Mouse (Mus musculus) left cerebral cortex, postnatal 10 days (tissue): ENCODE data around the gene Jade2. TPM values are rescaled to one million over a fixed set of nuclear protein-coding genes. Genes with fewer than 3 reads are reported as not detected.

Source experiments
- DNase-seq, 2 experiments: peaks; one replicate each; pipeline ENCODE4 v3.0.0; 2021 to 2022; ENCODE audit warnings: low spot score in 2 of 2, mixed read lengths in 1 of 2; ENCODE audit errors: extremely low spot score in 1 of 2
- intact Hi-C: fragments of 180-260 bp; cut with DNase I; formaldehyde crosslinking; loops from one replicate; pipeline ENCODE4 v1.15.1; 2025
- total RNA-seq, 2 experiments: library from RNA; stranded (reverse); gene quantifications; 2 replicates each; pipeline ENCODE4 v1.2.3; 2021

Jade2 gene
- total RNA-seq, result 1 to 10 TPM; 6.7 to 8.2 TPM

DNA sequence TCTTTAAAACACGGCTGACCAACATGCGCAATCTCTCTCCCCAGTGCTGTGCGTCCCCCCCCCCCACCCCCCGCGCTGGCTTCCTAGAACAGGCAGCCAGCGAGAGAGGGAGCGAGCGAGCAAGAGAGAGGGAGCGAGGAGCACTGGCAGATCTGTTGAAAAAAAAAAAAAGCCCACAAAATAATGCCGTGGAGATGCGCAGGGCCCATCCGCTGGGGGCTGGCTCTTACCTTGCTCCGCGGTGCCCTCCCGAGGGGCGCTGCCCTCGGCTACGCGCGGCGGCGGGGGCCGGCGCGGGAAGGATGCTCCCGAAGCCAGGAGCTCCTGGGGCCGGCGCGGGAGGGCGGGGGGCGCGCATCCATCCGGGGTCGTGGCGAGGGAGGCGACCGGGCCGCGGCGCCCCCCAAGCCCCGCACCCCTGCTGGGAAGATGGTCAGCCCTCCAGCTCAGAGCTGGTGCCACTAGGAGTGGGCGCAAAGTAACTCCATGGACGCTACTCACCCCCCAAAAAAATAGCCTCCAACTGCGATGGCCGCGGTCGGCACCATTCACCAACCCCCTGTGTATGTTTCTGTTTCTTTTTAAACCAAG lies at the start of gene Jade2:
Gene Jade2, minus strand, starts transcription at position 573 of the 591 bp plus-strand sequence.
- peak; percentile 42 to 70 for DNase-seq
- intact Hi-C loops, result loop anchor here (2.0 to 5.0 kb wide), 2 partner anchors 35 to 110 kb away; partner anchors contain the start of gene Cdkn2aipnl

DNA sequence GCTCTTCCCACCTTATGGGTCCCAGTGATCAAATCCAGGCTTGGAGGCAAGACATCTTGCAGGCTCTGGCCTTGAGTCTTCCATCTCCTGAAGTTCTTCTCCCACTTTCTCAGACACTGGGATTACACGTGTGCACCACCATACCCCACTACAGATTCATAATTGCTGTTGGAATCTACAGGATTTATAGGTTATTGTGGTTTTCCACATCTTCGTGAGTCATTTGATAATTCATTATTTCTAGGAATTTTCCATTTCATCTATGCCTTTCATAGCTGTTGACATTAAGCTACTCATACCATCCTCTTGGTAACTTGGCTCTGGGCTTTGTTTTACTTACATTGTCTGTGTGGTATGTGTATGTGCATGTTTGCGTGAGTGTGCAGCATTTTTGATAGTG lies 46.8 kb upstream of the Jade2 start:
- no peak for DNase-seq
- intact Hi-C loops, result no loop called here

DNA sequence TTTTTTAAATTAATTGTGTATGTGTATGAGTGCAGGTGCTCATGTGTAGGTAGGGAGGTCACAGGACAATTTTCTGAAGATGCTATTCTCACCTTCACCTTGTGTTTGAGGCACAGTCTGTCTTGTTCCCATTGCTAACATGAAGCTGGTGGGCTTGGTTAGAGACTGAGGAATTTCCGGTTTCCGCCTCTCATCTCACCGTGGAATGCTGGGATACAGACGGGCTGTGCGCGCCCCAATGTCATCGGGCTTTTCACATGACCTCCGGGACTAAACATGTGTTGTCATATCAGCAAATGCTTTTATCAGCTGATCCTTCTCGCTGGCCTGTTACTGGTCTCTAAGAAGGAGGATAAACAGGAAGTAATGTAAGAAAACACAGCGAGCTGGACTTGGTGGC lies 42.2 kb upstream of the Jade2 start:
- intact Hi-C loops, result no loop called here
- no peak for DNase-seq

DNA sequence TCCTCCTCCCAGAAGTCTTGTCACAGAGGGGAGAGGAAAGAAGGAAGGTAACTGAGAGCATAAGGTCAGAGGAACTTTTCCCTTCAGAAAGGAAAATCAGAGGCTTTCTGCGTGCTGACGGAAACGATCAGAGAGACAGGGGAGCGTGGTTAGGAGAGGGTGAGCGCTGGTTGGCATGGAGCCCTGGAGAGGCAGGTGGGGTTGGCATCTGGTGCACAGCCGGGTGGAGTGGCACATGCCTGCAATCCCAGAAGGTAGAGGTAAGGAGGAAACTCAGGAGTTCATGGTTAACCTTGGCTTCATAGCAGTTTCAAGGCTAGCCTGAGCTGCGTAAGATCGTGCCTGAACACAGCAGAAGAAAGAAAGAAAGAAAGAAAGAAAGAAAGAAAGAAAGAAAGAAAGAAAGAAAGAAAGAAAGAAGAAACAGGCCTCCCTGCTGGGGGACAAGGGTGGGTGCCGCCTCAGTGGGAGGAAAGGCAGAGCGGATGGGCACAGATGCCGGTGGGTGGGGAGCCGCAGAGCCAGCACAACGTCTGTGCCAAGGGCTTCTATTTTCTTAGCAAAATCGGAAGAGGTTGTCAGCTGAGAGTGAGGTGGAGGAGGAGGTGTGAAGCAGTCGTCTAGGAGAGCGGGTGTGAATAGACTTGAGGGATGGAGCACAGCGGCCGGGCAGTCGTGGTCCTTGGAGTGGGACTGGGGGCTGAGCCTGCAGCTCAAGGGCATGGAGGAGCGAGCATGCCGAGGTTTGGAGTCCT lies 41.0 kb upstream of the Jade2 start:
- peak; percentile 58 to 72 for DNase-seq
- intact Hi-C loops, result no loop called here

DNA sequence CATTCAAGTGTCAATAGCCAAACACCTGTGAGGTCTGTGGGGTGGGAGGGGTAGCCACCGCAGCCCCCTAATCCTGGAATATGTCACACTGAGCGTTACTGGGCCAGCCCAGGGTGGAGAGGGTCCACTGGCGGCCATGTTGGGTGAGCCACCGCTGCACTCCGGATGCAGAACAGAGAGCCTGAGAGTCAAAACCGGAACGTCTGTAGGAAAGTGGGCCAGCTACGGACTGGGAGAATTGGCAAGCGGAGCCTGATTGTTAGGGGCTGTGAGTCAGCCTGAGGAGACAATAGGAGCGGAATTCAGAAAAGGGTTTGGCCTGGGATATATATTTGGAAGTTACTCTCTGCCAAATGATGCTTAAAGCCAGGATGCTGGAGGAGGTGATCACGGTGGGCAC lies 39.9 kb upstream of the Jade2 start:
- no peak for DNase-seq
- intact Hi-C loops, result no loop called here

DNA sequence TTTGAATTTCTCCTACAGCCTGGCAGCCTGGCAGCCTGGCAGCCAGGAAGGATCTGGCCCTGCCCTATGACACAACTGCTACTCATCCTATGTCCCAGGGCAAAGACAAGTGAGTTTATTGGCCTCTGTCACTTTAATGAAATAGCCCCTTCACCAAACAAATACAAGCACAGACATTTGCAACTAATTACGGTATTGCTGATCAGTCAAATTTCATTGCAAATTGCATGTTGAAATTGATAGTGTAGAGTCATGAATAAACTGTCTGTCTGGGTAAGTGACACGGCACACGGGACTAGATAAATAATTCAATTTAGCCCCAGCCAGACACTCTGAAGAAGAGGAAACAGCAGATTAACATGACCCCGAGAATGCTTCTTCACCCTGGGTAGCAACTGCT lies 38.6 kb upstream of the Jade2 start:
- intact Hi-C loops, result no loop called here
- DNase-seq, result no peak

DNA sequence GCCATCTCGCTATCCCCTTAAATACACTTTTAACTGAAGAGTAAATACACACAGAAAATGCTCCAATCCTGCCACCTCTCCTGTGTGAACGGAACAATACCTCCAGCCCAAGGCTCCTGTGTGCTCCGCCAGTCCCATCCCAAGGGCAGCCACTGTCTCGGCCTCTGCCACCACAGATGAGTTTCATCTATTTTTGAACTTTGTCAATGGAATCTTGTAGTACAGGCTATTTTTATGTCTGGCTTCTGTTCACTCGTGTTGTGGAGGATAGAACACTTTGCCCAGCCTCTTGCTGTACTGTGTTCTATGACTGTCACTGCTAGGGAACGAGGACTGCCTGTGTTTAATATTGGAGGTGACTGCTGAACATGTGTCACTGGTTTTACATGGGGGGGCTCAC lies 28.2 kb upstream of the Jade2 start:
- DNase-seq, result no peak
- intact Hi-C loops, result no loop called here

DNA sequence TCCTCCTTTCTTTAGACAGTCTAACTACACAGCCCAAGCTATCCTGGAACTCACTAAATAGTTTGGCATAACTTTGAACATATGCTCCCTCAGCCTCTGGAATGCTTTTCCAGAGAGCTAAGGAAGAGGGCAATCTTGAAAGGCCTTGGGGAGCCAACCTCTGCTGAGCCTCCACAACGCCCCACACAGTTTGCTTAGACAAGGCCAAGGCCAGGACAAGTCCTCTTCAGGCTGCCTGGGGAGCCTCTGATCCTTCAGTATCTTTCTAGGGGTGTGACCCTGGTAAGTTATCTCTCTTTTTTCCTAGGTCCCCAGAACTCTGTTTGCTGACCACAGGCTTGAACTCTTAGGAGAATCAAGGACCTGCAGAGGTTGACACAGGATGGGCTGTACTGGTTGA lies 26.6 kb upstream of the Jade2 start:
- intact Hi-C loops, result no loop called here
- DNase-seq, result no peak

DNA sequence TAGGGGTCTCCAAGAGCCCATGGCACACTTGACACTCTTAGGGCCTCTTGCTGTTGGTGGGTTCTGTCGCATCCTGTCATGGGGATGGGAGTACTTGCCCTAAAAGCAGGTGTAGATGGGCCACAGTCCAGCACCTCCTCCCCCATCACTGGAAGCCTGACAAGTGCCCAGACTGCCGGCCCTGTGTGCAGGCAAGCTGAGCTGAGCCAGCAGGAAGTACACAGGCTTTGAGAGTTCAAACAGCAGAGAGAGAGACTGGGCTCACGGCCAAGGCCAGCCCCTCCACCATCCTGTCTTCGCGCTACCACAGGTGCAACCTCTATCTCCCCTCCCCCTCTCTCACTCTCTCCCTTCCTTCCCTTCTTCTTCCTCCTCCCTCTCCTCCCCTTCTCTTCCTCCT lies 26.2 kb upstream of the Jade2 start:
- intact Hi-C loops, result no loop called here
- DNase-seq, result peak in 1 of 2 experiments; percentile 77

DNA sequence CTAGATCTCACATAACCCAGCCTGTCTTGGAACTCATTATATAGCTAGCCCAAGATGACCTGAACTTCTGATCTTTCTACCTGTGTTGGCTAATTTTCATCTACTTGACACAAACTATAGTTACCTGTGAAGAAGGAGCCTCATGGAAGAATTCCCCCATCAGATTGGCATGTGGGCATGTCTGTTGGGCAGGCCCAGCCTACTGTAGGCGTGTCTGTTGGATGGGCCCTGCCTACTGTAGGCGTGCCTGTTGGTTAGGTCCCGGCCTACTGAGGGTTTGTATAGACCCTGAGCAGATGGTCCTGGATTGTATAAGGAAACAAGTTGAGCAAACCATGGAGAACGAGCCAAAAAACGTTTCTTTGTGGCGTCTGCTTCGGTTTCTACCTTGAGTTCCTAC lies 24.3 kb upstream of the Jade2 start:
- intact Hi-C loops, result no loop called here
- no peak for DNase-seq

DNA sequence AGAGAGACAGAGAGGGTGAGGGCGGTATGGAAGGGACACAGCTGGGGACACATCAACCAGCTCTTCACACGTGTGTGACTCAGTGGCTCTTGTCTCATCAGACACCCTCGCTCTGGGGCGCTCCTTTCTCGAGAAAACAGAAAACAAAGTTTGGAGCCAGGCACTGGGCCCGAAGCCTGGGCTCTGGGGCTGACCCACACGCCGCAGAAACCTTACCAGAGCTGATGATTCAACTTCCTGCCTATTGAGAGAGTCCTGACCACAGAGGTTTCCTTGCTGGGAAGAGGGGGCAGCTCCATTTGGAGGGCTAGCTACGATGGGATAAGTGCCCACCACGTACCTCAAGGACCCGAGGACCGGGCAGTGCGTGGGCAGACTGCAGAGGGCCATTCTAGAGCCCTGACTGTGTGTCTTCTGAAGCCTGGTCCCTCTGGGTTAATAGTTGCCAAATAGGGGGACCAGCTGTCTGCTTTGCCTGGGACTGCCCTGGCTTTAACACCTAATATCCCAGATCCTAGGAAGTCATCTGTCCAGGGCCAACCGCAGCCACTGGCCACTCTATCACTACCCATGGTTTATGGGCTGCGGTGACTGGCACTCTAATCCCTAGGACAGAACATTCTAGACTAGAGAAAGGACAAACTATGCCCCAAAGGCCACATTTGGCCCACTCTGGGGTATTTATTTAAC lies 23.7 kb upstream of the Jade2 start:
- no peak for DNase-seq
- intact Hi-C loops, result no loop called here

DNA sequence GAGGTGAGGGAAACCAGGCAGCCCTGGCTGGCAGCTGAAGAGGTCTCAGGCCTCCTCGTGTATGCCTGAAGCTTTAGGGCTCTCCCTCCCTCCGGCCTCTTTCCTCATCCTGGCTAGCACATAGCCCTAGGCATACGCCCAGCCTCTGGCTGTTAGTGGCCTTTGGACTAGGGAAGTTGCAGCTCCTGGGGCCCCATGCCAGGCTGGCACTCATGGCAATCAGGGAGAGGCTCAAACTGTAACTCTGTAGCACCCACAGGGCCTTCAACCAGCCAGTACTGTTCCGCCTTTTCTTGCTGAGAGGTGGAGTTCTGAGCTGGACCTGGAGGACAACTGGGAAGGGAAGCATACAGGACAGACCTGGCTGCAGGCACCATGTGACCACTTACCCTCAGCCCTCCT lies 19.5 kb upstream of the Jade2 start:
- DNase-seq, result no peak
- intact Hi-C loops, result no loop called here

DNA sequence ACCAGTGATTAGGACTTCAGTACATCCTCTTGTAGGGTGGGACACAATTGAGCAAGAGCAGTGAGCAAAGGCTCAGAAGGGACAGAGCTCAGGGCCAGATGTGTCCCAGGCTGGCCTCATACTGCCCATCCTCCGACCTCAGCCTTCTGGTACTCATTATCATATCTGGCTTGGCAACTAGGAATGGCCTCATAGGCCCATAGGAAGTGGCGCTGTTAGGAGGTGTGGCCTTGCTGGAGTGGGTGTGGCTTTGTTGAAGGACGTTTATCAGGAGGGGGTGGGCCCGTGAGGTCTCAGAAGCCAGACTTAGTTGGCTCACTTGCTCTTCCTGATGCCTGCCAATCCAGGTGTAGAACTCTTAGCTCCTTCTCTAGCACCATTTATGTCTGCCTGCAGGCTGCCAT lies 18.3 kb upstream of the Jade2 start:
- intact Hi-C loops, result no loop called here
- no peak for DNase-seq

DNA sequence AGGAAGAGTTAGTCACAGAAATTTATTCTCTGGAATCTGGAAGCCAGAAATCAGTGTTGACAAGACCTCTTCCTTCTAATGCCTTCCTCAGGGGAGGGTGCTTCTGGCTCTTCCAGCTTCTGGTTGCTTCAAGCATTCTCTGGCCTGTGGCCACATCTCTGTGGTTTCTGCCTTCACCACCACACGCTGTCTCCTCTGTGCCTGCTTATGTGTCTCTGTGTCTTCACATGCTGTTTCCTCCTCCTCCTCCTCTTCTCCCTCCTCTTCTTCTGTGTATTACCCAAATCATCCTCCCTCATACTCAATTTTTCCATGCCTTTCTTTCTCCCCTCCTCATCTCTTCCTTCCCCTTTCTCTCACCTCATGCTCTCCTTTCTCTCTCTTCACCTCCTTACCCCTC lies 17.6 kb upstream of the Jade2 start:
- DNase-seq, result no peak
- intact Hi-C loops, result no loop called here

DNA sequence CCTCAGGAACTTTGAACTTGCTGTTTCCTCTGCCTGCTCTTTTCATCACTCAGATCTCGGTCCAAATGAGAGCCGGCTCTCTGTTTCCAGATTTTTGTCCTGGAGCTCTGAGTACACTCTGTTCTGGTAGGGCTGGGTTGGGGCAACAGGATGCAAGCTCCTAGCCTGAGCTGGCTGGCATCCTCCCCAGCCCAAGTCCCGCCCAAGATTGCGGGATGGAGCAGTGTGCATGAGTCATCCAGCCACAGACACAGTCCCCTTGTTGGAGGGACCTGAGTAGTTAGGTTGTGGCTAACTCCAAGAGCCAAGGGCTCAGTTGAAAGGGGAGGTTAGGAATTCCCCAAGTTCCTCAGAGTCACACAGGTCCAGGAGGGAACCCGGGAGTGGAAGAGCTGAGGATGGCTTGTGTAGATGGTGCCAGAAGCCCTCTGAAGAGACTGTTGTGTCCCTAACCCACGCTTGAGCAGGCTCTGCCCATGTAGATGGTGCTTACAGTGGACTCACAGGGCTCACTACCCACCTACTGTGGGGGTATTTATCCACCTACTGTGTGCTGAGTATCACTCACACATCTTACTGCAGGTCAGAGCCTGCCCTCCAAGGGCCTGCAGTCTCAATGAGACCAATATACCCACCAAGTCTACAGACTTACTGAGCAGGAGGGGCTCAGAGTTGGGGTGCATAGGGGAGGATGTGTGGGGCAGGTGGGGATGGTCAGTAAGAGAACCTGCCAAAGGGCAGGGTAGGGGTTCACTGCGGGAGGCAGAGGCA lies 17.0 kb upstream of the Jade2 start:
- intact Hi-C loops, result no loop called here
- peak in 1 of 2 experiments; percentile 56 for DNase-seq

DNA sequence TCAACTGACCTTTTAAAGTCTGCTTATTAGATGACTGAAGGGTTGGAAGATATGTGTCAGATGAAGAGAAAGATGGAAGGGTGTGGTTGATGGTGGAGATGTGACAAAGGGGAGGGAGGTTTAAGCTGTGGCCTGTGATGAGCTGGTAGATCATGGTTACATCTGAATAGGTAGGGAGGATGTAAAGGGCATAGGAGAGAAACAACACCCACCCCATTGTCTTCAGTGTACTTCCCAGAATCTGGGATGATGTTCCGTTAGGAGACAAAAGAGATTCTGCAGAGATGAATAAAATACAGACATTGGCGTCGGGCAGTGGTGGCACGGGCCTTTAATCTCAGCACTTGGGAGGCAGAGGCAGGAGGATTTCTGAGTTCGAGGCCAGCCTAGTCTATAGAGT lies 15.7 kb upstream of the Jade2 start:
- intact Hi-C loops, result no loop called here
- DNase-seq, result no peak

DNA sequence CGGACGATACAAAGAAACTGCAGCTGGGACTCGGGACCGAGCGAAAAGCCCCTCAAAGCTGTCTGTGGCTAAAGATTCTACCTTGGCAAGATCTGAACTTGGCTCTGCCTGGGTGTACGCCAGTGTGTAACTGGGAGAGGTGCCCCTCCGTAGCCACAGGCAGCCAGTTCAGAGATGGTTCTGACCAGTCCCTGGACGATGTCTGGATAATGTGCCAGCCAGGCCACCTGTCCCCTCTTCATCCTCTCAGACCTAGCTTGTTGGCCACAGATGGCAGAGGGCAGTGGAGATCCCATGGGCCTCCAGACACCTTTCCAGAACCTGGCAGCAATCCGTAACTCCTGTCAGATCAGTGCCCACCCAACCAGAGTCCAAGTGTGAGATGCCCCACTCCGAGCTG lies 9.8 kb upstream of the Jade2 start:
- intact Hi-C loops, result no loop called here
- no peak for DNase-seq

DNA sequence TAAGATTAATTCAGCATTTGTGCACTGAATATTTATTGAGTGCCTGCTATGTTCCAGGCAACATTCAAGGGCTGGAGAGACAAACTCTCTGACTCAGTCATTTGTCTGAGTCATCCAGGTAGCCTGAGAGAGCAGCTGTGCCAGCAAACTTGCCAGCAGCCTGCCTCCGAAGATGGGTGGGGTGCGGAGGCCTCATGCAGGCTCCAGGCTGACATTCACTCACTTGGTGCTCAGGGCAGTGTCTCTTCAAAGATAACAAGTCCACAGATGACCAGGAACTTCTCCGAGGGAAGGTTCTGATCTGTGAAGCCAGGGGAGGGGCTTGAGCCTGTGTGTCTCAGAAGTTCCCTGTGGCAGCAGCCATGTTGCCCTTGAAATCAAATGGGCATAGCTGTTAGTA lies 8.6 kb upstream of the Jade2 start:
- intact Hi-C loops, result no loop called here
- DNase-seq, result no peak

DNA sequence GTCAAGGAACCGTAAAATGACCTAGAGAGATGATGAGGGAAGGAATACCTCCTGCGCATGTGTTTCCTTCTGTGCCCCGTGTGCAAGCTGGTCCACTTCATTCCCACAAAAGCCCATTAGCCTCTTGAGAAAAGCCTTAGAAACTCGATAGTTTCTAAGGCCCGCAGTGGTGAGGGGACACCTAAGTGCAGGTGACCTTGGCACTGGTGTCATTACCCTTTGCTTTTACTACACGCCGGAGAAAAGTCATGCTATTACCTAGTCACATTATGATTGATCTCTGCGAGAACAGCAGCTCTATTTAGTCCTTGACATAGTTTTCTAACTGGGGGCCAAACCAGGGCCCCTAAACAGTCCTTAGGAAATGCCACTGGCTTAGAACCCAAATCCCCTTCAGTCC lies 3.2 kb upstream of the Jade2 start:
- no peak for DNase-seq
- intact Hi-C loops, result no loop called here
